Mouse (Mus musculus) neutrophil, adult 5-6 weeks (primary cell): ENCODE results near the gene Castor2. TPM values are rescaled to one million over a fixed set of nuclear protein-coding genes. Genes with fewer than 3 reads are reported as not detected.

Source experiments
- ATAC-seq: fragments of 151-379, 151-347 bp; 2 replicates; pipeline ENCODE4 v1.8.0; 2017; ENCODE audit warnings: mild to moderate bottlenecking, moderate TSS enrichment; ENCODE audit not compliant: insufficient number of reproducible peaks, poor library complexity, low FRiP score, severe bottlenecking; ENCODE audit errors: extremely low read depth
- total RNA-seq: library from RNA; stranded (forward); fragments of 200-1000 nt; gene quantifications from 2 replicates; pipeline ENCODE4 v1.2.3, GENCODE M21; 2017

Gene Castor2
- 1.2 and 2.1 TPM in 2 replicates for total RNA-seq

GRCm38 (mm10) chr5:134099496-134100211 is at the start of gene Castor2:
Gene Castor2, plus strand, starts transcription at chr5:134099711.
- ATAC-seq: peak; percentile 56

DNA sequence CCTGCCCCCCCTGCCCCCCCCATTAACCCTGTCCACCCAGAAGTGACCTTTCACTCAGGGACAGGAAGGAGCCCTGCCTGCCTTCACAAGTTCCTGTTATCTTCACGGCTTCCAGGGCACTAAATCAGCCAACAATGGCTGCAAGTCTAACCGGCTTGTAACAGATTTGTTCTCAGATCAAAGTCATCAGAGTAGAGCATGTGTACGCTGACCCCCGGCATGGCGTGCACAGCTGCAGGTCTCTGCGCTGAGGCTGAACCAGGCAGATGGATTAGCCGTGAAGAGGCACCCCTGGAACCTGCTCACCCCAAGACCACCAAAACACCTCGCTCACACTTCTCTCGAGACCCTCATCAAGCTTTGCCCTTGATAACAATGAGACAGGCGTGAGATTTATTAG is 48.8 kb upstream of the Castor2 start:
- ATAC-seq: no peak

DNA sequence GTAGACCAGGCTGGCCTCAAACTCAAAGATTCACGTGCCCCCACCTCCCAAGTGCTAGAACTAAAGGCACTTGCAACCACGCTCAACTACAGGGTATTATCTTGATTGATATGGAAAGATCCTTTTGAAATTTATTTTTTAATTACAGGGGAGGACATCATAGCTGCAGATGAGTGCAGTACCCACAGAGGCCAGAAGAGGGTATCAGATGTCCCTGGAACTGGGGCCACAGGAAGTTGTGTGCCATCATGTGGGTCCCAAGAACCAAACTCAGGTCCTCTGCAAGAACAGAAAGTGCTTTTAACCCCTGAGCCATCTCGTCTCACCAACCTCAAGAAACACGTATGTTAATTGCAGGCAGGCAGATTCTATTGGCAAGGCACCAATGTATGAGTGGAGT is 46.9 kb upstream of the Castor2 start:
- ATAC-seq: no peak

GRCm38 (mm10) chr5:134054496-134054895 is 45.0 kb upstream of the Castor2 start:
- ATAC-seq: no peak

- no peak for ATAC-seq
These were observed 40.6 kb upstream of the Castor2 start for GRCm38 (mm10) chr5:134058793-134059352.

DNA sequence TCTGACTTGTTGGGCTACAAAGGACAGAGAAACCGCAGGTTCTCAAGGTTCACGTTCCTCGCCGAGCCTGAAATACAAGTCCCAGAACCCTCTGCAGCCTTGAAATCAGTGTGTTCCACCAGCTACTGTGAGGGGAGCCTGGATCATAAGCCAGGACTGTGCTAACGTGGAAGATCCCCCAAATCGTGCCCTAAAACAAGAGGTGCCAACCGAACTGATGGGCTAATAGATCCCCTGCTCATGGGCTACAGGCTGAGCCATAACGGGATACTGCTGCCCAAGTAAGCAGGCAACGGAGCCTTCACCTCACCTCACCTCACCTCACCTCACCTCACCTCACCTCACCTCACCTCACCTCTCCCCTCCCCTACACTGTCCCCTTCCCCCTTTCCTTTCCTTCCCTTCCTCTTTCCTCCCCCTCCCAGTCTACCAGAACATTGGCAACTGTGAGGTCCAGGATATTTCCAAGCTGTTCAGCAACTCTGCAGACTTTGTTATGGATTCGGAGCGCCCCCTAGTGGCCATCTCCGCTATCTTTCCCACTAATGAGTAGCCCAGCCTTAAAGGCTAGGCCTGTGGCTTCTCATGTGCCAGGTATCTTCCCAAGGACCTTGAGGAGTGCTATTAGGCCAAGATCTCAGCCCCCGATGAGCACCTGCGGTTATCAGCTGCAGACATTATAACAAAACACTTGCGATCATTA is 36.0 kb upstream of the Castor2 start:
- ATAC-seq: no peak

GRCm38 (mm10) chr5:134066261-134066660 is 33.2 kb upstream of the Castor2 start:
- ATAC-seq: no peak

- ATAC-seq: no peak
These were observed 31.6 kb upstream of the Castor2 start for GRCm38 (mm10) chr5:134067924-134068323.

- ATAC-seq: no peak
These were observed 25.9 kb upstream of the Castor2 start for GRCm38 (mm10) chr5:134073512-134074041.

GRCm38 (mm10) chr5:134074368-134074767 is 25.1 kb upstream of the Castor2 start:
- ATAC-seq: no peak

DNA sequence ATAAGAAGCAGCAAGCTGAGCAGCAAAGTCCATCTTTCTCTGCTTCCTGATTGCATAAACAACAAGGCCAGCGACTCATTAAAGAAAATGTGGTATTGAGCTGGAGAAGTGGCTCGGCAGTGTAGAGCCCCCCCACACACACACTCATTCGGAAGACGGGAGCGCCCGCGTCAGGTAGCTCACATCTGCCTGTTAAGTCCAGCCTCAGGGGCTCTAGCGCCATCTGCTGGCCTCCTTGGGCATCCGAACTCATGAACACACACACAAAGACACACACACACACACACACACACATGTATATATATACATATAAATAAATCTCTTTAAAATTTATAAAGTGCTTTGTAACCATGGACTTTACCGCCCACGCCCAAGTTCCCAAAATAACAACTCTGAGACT is 23.3 kb upstream of the Castor2 start:
- no peak for ATAC-seq

DNA sequence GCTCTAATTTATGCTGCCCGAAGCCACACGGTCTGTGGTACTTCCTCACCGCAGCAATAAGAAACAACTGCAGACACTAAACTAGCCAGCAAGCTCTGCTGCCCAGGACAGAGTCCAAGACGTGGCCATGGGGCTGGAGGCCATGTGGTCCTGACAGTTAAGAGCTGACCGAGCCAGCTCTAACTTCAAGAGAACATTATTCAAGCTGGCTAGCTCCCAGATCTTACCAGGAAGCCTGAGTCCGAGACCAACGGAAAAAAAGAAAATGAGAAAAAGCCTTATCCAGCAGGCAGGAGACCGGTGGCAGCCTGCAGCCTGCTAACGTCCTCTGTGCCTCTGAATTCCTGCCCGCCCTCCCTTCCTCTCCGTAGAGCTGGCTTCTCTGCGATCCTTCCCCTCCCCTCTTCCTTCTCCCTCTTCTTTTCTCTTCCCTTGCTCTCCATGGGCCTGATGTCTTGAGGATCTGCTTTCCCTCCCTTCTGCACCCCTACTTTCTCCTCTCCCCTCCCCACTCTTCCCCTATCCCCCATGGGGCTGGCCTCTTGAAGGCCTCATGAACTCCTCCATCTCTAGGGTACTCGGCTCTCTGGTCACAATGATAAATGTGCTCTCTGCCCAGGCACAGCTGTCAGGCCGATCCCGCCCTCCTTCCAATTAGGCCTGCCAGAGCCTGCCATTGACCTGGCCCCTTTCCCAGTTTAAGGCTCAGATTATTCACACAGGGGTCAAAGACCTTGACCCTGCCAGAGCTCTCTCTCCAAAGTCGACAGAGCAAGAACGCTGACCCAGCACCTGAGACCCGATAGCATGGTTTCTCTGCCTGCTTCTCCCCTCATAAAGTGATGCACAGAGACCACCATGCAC is 18.6 kb upstream of the Castor2 start:
- ATAC-seq: 0 out of 2 replicates have a peak, but pooled peaks have one; percentile 6

DNA sequence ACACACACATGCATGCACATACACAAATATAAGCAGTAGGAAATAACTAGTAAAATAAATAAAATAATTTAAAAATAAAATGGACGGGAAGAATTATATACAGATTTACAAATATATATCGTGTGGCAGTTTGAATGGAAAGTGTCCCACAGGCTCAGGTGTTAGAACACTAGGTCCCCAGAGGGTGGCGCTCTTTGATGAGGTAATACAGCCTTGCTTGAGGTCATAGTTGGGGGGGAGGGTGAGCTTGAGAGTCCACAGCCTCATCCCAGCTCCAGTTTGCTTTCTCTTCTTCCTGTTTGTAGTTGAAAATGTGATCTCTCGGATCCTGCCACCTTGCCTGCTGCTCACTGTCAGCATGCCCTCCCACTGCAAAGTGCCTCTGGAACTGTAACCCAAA is 14.3 kb upstream of the Castor2 start:
- no peak for ATAC-seq

GRCm38 (mm10) chr5:134085887-134086639 is 13.4 kb upstream of the Castor2 start:
- ATAC-seq: no peak

DNA sequence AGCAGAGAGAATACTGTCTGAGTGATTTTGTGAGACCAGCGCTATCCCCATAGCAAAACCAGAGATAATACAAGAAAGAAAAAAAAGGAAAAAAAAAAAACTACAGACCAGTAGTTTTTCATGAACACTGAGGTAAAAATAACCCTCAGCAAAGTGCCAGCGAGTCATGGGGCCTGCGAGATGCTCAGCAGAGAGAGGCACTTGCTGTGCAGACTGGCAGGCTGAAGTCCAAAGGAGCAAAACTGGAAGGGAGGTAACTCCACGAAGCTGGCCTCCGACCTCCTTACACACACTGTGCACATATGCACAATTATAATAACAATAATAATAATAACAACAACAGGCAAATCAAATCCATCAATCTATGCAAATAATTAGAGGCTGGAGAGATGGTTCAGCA is 12.3 kb upstream of the Castor2 start:
- no peak for ATAC-seq

DNA sequence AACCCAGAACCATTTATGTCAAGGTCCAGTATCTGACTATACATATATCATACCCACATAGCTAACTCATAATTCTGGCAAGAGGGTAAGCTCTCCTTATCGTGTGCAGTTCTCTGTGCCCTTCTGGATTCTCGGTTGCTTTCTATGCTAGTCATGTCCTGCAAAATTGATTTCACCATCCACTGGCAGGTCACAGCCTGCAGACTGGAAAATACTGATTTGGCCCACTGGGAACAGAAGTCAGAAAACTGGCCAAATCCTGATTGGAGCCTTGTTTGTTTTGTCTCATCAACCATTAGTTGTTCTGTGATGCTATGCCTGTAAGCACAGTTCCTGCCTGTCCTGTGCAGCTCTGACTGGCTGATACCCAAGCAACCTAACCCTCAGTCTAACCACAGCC is 3.7 kb upstream of the Castor2 start:
- ATAC-seq: no peak

DNA sequence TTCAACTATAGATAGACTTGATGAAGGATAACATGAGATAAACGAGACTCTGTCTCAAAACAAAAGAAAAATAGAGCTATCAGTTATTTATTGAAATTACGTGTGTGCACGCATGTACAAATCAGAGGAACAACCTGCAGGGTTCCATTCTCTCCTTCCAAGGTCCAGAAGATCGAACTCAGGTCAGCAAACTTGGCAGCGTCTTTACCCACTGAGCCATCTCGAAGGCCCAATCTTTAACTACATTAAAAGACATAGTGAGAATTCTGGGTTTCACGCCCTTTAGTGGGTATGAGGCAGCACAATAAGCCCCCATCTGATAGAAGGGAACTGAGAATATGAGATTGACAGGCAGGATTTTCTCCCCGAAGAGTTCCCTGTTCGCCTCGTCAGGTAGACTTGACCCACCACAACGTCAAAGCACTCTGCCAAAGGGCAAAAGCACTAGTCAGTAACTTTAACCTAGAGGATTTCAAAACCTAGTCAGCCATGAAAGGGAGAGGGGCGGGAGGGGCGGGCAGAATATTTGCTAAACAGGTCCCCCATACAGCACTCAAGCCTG is 1.1 kb upstream of the Castor2 start:
- ATAC-seq: no peak

GRCm38 (mm10) chr5:134098976-134099375 is 535 bp upstream of the Castor2 start:
- no peak for ATAC-seq
